17 mouse cellular contexts compared by ENCODE assay signal in the genomic region with DNA sequence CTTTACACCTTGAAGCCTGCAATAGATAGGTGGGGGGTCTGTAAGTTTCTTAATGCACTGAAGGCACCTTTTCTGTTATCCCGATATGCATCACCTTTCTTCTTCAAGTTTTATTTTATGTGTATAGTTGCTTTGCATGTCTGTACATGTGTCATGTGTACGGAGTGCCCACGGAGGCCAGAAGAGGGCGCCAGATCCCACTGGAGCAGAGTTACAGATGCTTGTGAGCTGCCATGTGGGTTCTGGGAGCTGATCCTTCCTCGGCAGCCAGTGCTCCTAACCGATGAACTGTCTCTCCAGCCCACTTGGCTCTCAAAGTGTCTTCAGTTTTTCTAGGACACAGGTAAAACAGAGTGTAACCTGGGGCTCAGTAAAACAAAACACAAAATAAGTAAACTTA. TPM values are rescaled to one million over a fixed set of nuclear protein-coding genes. Genes with fewer than 3 reads are reported as not detected.
DNase-seq lines count a peak whose midpoint lies in the region; ATAC-seq and TF ChIP-seq lines count a peak whose summit lies in the region.
"Had no signal": no experiment of that assay in that cellular context is flagged by ENCODE, and none has a peak within 500 bp of the region (broad histone marks: within the 10 kb centered on the region; RNA-seq: fewer than 3 reads in every experiment).

No protein-coding gene starts in this region.

- no peak for TF ChIP-seq POLR2A in liver, adult 2 months (IDR thresholded peaks at IDR 0.05; ENCODE audit: extremely low read depth, insufficient read depth, low read length)

- 78% methylated on average over 6 of the region's 6 CpGs for WGBS in liver, adult 2 months
- WGBS in liver, embryonic 11.5 days: 70% methylated on average over 6 of the region's 6 CpGs

- TF ChIP-seq CTCF in liver, adult 2 months (IDR thresholded peaks at IDR 0.05; ENCODE audit: low read depth, low read length): peak; percentile 42

- no peak overlapping the region for H3K4me2 ChIP-seq in liver, embryonic 11.5 days
- H3K4me2 ChIP-seq: limb, embryonic 13.5 days; neural tube, embryonic 12.5 days had no signal

- no peaks in the 10 kb centered on the region for H3K27me3 ChIP-seq in liver, adult 2 months (ENCODE audit: control insufficient read depth, insufficient read depth, low read length)
- no peaks in the 10 kb centered on the region for H3K27me3 ChIP-seq in liver, embryonic 11.5 days (replicated peaks; ENCODE audit: control insufficient read depth, insufficient read depth, low read length)
- H3K27me3 ChIP-seq: limb, embryonic 13.5 days; neural tube, embryonic 12.5 days had no signal

- H3K79me2 ChIP-seq in liver, adult 2 months (ENCODE audit: control insufficient read depth, insufficient read depth, low read length): no peaks in the 10 kb centered on the region

- H3K4me3 ChIP-seq in liver, adult 2 months (ENCODE audit: insufficient read depth, low read depth, low read length): no peak overlapping the region
- no peak overlapping the region for H3K4me3 ChIP-seq in liver, embryonic 11.5 days (ENCODE audit: low read depth, low read length)
- H3K4me3 ChIP-seq: forebrain, embryonic 10.5 days; limb, embryonic 13.5 days; megakaryocyte, embryonic 14.5 days; neural tube, embryonic 12.5 days had no signal

- DNase-seq in adrenal gland, postnatal 14 days: peak; percentile 28
- no peak for DNase-seq in adrenal gland, postnatal 25 days
- DNase-seq in liver, adult 2 months (ENCODE audit: extremely low read depth, low read depth, low spot score): no peak
- DNase-seq in liver, embryonic 11.5 days (ENCODE audit: low spot score): no peak
- DNase-seq in R1 (ENCODE audit: low read depth, low spot score): peak; percentile 82
- no peak for DNase-seq in frontal cortex, postnatal 25 days (ENCODE audit: low spot score in 2 of 2)
- no peak for DNase-seq in right cerebral cortex, postnatal 14 days
- DNase-seq: adrenal gland, adult 2 months; B cell, adult 2 months had no signal

- H3K9me3 ChIP-seq in liver, embryonic 11.5 days (ENCODE audit: control insufficient read depth, low read length): no peaks in the 10 kb centered on the region
- H3K9me3 ChIP-seq: forebrain, embryonic 10.5 days; limb, embryonic 13.5 days; neural tube, embryonic 12.5 days had no signal

- H3K4me1 ChIP-seq in liver, adult 2 months (ENCODE audit: control insufficient read depth, insufficient read depth, low read length): no peaks in the 10 kb centered on the region
- no peaks in the 10 kb centered on the region for H3K4me1 ChIP-seq in liver, embryonic 11.5 days (replicated peaks; ENCODE audit: control insufficient read depth, insufficient read depth, low read length)
- H3K4me1 ChIP-seq: limb, embryonic 13.5 days; neural tube, embryonic 12.5 days had no signal

- H3K36me3 ChIP-seq in liver, adult 2 months (ENCODE audit: control insufficient read depth, insufficient read depth, low read length): no peaks in the 10 kb centered on the region
- no peaks in the 10 kb centered on the region for H3K36me3 ChIP-seq in liver, embryonic 11.5 days (ENCODE audit: control insufficient read depth, insufficient read depth, low read length)
- H3K36me3 ChIP-seq: forebrain, embryonic 10.5 days; limb, embryonic 13.5 days; neural tube, embryonic 12.5 days had no signal

- H3K27ac ChIP-seq in liver, adult 2 months (replicated peaks; ENCODE audit: insufficient read depth, low read depth, low read length): no peak overlapping the region
- H3K27ac ChIP-seq in liver, embryonic 11.5 days (ENCODE audit: low read depth, low read length): no peak overlapping the region
- H3K27ac ChIP-seq: forebrain, embryonic 10.5 days; limb, embryonic 13.5 days; neural tube, embryonic 12.5 days had no signal

- H3K9ac ChIP-seq in liver, adult 2 months (ENCODE audit: low read depth, low read length): no peak overlapping the region
- no peak overlapping the region for H3K9ac ChIP-seq in liver, embryonic 11.5 days (ENCODE audit: low read depth, low read length)
- H3K9ac ChIP-seq: limb, embryonic 13.5 days; neural tube, embryonic 12.5 days had no signal

- ATAC-seq in liver, embryonic 11.5 days (replicated peaks; ENCODE audit: low FRiP score): no peak
- ATAC-seq in megakaryocyte progenitor cell, adult 5-6 weeks (replicated peaks; ENCODE audit: poor library complexity): peak; percentile 54; the same call in 1 of the 2 replicates
- ATAC-seq: hindbrain, embryonic 16.5 days had no signal

RNA-seq across cellular contexts. Expression of a gene that starts 10.7 kb away (rescaled TPM):
- total RNA-seq in adrenal gland, postnatal 14 days (2021): 0.41 TPM in 1 of 2 replicates, not detected in the other
- total RNA-seq in adrenal gland, postnatal 25 days (2021): not detected in 2 replicates
- total RNA-seq in liver, adult 2 months (2014; rRNA removed): not detected in 2 replicates
- 0.07 TPM in 1 of 2 replicates, not detected in the other for polyA plus RNA-seq in liver, adult 2 months (2012; rRNA removed)
- polyA plus RNA-seq in liver, embryonic 11.5 days (2014; fragmentation: Nextera tagmentation; extraction: Ambion mirVana): not detected in 2 replicates
- not detected in 2 replicates for total RNA-seq in megakaryocyte progenitor cell, adult 5-6 weeks (2015)
- total RNA-seq in megakaryocyte progenitor cell, adult 5-6 weeks (2017): not detected in 2 replicates
- total RNA-seq: adrenal gland, adult 2 months; heart, adult 8-10 months; layer of hippocampus, adult 8-10 months had no signal
- polyA plus RNA-seq: adrenal gland, adult 2 months; forebrain, embryonic 10.5 days; hindbrain, embryonic 16.5 days; neural tube, embryonic 12.5 days had no signal

RNA-seq across cellular contexts. Expression of a gene that starts 11.6 kb away (rescaled TPM):
- total RNA-seq in adrenal gland, postnatal 14 days (2021): 2.4 and 3.8 TPM in 2 replicates
- 4.3 and 5.9 TPM in 2 replicates for total RNA-seq in adrenal gland, postnatal 25 days (2021)
- total RNA-seq in liver, adult 2 months (2014; rRNA removed): 0.09 and 0.40 TPM in 2 replicates
- 0.27 and 0.39 TPM in 2 replicates for polyA plus RNA-seq in liver, adult 2 months (2012; rRNA removed)
- polyA plus RNA-seq in liver, embryonic 11.5 days (2014; fragmentation: Nextera tagmentation; extraction: Ambion mirVana): 5.7 and 7.0 TPM in 2 replicates
- 10.6 and 11.9 TPM in 2 replicates for total RNA-seq in megakaryocyte progenitor cell, adult 5-6 weeks (2015)
- 10.8 and 13.9 TPM in 2 replicates for total RNA-seq in megakaryocyte progenitor cell, adult 5-6 weeks (2017)

RNA-seq across cellular contexts. Expression of a gene that starts 28.9 kb away (rescaled TPM):
- 21.6 and 22.6 TPM in 2 replicates for total RNA-seq in adrenal gland, postnatal 14 days (2021)
- 28.7 and 37.0 TPM in 2 replicates for total RNA-seq in adrenal gland, postnatal 25 days (2021)
- total RNA-seq in liver, adult 2 months (2014; rRNA removed): 18.7 and 24.6 TPM in 2 replicates
- polyA plus RNA-seq in liver, adult 2 months (2012; rRNA removed): 39.3 and 44.2 TPM in 2 replicates
- 138 and 147 TPM in 2 replicates for polyA plus RNA-seq in liver, embryonic 11.5 days (2014; fragmentation: Nextera tagmentation; extraction: Ambion mirVana)
- total RNA-seq in megakaryocyte progenitor cell, adult 5-6 weeks (2015): 15.8 and 17.1 TPM in 2 replicates
- total RNA-seq in megakaryocyte progenitor cell, adult 5-6 weeks (2017): 16.9 and 19.7 TPM in 2 replicates

RNA-seq across cellular contexts. Expression of a gene that starts 46.2 kb away (rescaled TPM):
- total RNA-seq in adrenal gland, postnatal 14 days (2021): 729 and 883 TPM in 2 replicates
- 585 and 720 TPM in 2 replicates for total RNA-seq in adrenal gland, postnatal 25 days (2021)
- 646 and 710 TPM in 2 replicates for total RNA-seq in liver, adult 2 months (2014; rRNA removed)
- polyA plus RNA-seq in liver, adult 2 months (2012; rRNA removed): 896 and 1,141 TPM in 2 replicates
- polyA plus RNA-seq in liver, embryonic 11.5 days (2014; fragmentation: Nextera tagmentation; extraction: Ambion mirVana): 1,895 and 1,977 TPM in 2 replicates
- 3,721 and 3,879 TPM in 2 replicates for total RNA-seq in megakaryocyte progenitor cell, adult 5-6 weeks (2015)
- total RNA-seq in megakaryocyte progenitor cell, adult 5-6 weeks (2017): 5,290 and 6,669 TPM in 2 replicates

RNA-seq across cellular contexts. Expression of a gene that starts 57.8 kb away (rescaled TPM):
- 0.22 and 0.30 TPM in 2 replicates for total RNA-seq in adrenal gland, postnatal 14 days (2021)
- 0.12 TPM in 1 of 2 replicates, not detected in the other for total RNA-seq in adrenal gland, postnatal 25 days (2021)
- under 0.01 and 0.09 TPM in 2 replicates for total RNA-seq in liver, adult 2 months (2014; rRNA removed)
- polyA plus RNA-seq in liver, adult 2 months (2012; rRNA removed): 0.11 TPM in 2 replicates
- polyA plus RNA-seq in liver, embryonic 11.5 days (2014; fragmentation: Nextera tagmentation; extraction: Ambion mirVana): 0.25 and 1.1 TPM in 2 replicates
- not detected in 2 replicates for total RNA-seq in megakaryocyte progenitor cell, adult 5-6 weeks (2015)
- not detected in 2 replicates for total RNA-seq in megakaryocyte progenitor cell, adult 5-6 weeks (2017)
- polyA plus RNA-seq: forebrain, embryonic 10.5 days; hindbrain, embryonic 16.5 days had no signal

Comparison
In these comparisons a context has a peak if more than half of its experiments do, and no peak if none do; other contexts are left out.
1. DNase-seq: peak in adrenal gland, postnatal 14 days (single experiment) and R1 (single experiment); none in adrenal gland, postnatal 25 days (single experiment), liver, adult 2 months (single experiment), liver, embryonic 11.5 days (single experiment), frontal cortex, postnatal 25 days (0 of 2) and right cerebral cortex, postnatal 14 days (single experiment).